Mouse (Mus musculus) embryonic fibroblast, embryonic 13.5 days (primary cell): ENCODE results near the gene 4933414I15Rik. TPM values are rescaled to one million over a fixed set of nuclear protein-coding genes. Genes with fewer than 3 reads are reported as not detected.

ENCODE experiments used
- H3K27ac ChIP-seq: 2 replicates; pipeline ENCODE4 v1.5.1; 2012; ENCODE audit warnings: low read length, control low read depth, inconsistent platforms; ENCODE audit not compliant: insufficient read depth
- H3K4me1 ChIP-seq: 2 replicates; pipeline ENCODE4 v1.6.1; 2011; ENCODE audit warnings: low read length; ENCODE audit not compliant: control insufficient read depth, insufficient read depth
- H3K4me3 ChIP-seq: 2 replicates; pipeline ENCODE4 v1.5.1; 2011; ENCODE audit warnings: mild to moderate bottlenecking, control low read depth, low read length; ENCODE audit not compliant: insufficient read depth
- CTCF ChIP-seq: IDR thresholded peaks from 2 replicates; pipeline ENCODE4 v1.5.1; 2011; ENCODE audit warnings: mild to moderate bottlenecking, control low read depth, low read length, moderate library complexity, borderline replicate concordance; ENCODE audit not compliant: insufficient read depth
- POLR2A ChIP-seq: IDR thresholded peaks from 2 replicates; pipeline ENCODE4 v1.6.1; 2011; ENCODE audit warnings: low read depth, mild to moderate bottlenecking, control low read depth, low read length, moderate library complexity
- polyA plus RNA-seq: library from polyadenylated mRNA; stranded (reverse); fragments of >200 nt; gene quantifications from 2 replicates; pipeline ENCODE4 v1.2.4, GENCODE M21; 2011; ENCODE audit warnings: low read depth; ENCODE audit not compliant: missing spikeins, insufficient read length

4933414I15Rik gene
- polyA plus RNA-seq = not detected in 2 replicates

GRCm38 (mm10) chr11:50943506-50943905, at the start of gene 4933414I15Rik:
TSS of gene 4933414I15Rik (minus strand) at chr11:50943765.
- H3K4me3 ChIP-seq = no peak within 1 kb of the TSS
- TF ChIP-seq CTCF = no peak
- no peak for TF ChIP-seq POLR2A
- H3K27ac ChIP-seq = no peak within 1 kb of the TSS
- no peaks in the 10 kb centered on the region for H3K4me1 ChIP-seq

DNA sequence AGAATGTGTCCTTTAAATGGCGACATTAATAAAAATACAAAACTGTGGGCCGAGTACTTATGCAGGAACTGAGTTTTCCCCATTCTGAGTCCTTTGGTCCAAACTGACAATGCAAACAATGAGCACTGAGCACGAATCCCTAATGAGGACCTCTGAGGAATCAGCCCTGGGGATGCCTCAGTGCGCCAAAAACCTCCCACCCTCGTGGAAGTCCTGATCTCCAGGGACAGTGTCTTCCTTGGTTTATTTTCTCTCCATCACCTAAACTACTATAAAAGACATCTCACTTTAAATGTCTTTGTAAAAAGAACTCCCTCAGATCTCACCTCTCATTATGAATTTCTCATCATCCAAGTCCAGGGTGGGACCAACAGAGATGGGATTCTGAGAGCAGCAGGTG, 38.1 kb upstream of the 4933414I15Rik start, which contains the start of gene Olfr1377:
Olfr1377 (plus strand) TSS at position 301 of the 400 bp plus-strand sequence.
- TF ChIP-seq CTCF = no peak
- TF ChIP-seq POLR2A = no peak
- Histone ChIP-seq H3K4me1 (no peaks in the 10 kb centered on the region), H3K4me3 (no peak within 1 kb of the TSS), H3K27ac (no peak within 1 kb of the TSS)

DNA sequence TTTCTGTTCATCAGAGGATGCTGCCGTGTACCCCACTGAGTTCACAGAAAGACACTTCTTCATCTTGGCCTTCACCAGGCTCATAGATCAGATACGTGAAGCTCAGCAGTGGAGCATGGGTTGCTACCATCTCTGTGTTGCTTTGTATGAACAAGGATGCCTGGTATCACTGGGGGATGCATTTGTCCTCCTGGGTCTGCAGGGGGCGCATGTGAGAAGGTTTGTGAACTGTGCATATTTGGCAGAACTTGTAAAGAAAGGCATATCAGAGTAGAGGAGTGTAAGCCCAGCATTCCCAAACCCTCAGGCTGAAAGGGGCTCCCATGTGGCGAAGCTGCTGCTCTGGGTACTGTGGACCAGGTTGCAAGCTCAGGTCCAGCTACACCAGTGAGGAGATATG, 33.7 kb upstream of the 4933414I15Rik start:
- no peaks in the 10 kb centered on the region for H3K4me1 ChIP-seq
- TF ChIP-seq POLR2A (no peak), CTCF (no peak)
- no peak overlapping the region for H3K4me3 ChIP-seq
- H3K27ac ChIP-seq = no peak overlapping the region

DNA sequence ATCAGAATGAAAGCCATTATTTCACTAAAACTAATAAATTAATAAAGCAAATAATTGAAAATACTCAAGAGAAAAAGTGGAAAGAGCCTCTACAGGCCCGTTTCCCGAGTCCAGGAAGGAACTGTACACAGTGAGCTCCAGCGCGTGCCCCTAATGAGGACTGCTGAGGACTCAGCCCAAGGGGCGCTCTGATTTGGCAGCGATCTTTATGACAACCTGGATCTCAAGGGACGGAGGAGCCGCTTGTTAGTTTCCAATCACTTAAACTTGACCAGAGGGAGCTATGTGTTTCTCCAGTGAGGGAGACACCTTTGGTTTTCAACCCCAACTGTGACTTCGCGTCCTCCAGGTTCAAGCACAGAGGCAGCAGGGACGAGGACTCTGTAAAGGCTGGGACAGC, 22.7 kb upstream of the 4933414I15Rik start, which contains the start of gene Olfr1378:
Olfr1378 (plus strand) TSS at position 301 of the 400 bp plus-strand sequence.
- no peak within 1 kb of the TSS for H3K27ac ChIP-seq
- no peak within 1 kb of the TSS for H3K4me3 ChIP-seq
- TF ChIP-seq CTCF (no peak), POLR2A (no peak)
- H3K4me1 ChIP-seq = no peaks in the 10 kb centered on the region

DNA sequence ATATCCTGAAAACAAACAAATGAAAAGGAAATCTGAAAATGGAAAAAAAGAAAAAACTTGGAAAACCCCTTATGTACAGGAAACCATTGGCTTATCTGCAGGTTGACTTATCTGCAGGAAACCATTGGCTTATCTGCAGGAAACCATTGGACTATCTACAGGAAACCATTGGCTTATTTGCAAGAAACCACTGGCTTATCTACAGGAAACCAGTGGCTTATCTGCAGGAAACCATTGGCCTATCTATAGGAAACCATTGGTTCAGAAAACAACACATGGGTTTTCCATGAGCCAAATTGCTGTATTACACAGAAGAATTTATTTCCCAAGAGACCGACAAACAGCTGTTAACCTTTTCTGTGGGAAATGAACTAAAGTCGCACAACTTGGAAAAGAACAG, 21.3 kb upstream of the 4933414I15Rik start:
- Histone ChIP-seq H3K4me1 (no peaks in the 10 kb centered on the region), H3K4me3 (no peak overlapping the region), H3K27ac (no peak overlapping the region)
- TF ChIP-seq CTCF = no peak
- TF ChIP-seq POLR2A = no peak

DNA sequence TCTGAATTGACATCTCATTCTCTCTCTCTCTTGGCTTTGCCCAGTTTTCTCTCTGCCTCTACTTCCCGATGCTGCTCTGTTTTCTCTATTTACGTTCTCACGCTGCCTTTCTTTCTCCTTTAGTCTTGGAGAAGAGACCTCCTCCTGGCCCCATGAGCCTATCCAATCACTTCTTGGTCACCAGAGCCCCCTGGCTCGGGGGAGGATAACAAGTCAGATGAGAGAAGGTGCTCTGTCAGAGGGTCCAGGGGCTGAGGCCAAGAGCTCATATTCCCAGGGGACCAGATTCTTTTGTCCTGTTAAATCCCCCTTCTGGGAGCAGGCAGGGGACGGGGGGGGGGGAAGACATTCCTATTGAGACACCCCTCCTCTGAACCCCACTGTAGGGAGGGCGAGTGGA, 10.1 kb upstream of the 4933414I15Rik start, which contains the start of gene Prop1:
Prop1 (minus strand) TSS at position 101 of the 400 bp plus-strand sequence.
- TF ChIP-seq POLR2A (no peak), CTCF (no peak)
- Histone ChIP-seq H3K4me3 (no peak within 1 kb of the TSS), H3K27ac (no peak within 1 kb of the TSS), H3K4me1 (no peaks in the 10 kb centered on the region)

DNA sequence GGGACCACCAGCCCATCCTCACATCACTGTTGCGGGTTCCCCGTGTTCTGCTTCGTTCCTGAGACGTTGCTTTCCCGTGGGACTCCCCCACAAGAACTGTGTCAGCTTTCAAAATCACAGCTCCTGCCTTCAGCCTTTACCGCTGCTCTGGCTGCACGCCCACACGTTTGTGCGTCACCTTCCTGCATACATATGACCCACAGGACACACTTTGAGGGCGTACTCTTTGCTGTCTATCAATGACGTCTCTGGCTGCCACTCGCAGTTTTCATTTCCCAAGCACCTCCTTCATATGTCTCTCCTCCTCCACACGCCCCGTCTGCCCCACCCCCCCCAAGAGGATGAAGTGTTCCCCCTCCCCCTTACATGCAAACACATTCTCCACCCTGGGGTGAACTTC, 8.7 kb upstream of the 4933414I15Rik start:
- Histone ChIP-seq H3K4me3 (no peak overlapping the region), H3K27ac (no peak overlapping the region), H3K4me1 (no peaks in the 10 kb centered on the region)
- TF ChIP-seq CTCF (no peak), POLR2A (no peak)

GRCm38 (mm10) chr11:50942386-50942785, 1.2 kb downstream of the 4933414I15Rik start:
- TF ChIP-seq POLR2A (no peak), CTCF (no peak)
- no peak overlapping the region for H3K4me3 ChIP-seq
- H3K4me1 ChIP-seq = no peaks in the 10 kb centered on the region
- no peak overlapping the region for H3K27ac ChIP-seq

DNA sequence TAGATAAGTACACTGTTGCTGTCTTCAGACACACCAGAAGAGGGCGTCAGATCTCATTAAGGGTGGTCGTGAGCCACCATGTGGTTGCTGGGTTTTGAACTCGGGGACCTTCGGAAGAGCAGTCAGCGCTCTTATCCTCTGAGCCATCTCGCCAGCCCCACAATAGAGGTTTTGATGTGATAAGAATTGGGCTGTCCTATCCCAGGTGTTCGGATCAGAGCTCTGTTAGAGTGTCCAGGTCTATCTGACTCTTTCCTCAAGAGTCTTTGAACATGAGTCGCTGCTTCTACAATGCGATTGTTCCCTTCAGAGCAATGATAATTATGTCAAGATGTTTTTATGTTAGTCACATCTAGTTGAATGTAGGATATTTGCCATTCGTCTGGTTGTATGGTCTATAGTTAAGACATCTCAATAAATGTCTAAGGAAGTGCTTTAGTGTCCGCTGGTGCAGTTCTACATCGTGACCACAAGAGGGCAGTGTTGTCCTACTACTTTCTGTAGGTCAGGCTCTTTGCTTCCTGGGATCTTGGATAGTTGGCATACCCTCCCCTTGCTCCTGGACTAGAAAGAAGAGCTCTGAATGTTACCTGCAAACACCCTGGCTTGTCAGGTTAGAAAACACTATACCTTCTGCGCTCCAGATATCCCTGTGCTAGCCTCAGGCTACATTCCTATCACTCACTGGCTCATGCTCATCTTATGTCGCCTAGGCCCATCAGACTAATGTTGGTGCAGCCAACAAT, 3.8 kb downstream of the 4933414I15Rik start:
- peak; percentile 48; the same call in 1 of the 2 replicates for TF ChIP-seq CTCF
- no peak for TF ChIP-seq POLR2A
- Histone ChIP-seq H3K4me1 (no peaks in the 10 kb centered on the region), H3K27ac (no peak overlapping the region), H3K4me3 (no peak overlapping the region)

DNA sequence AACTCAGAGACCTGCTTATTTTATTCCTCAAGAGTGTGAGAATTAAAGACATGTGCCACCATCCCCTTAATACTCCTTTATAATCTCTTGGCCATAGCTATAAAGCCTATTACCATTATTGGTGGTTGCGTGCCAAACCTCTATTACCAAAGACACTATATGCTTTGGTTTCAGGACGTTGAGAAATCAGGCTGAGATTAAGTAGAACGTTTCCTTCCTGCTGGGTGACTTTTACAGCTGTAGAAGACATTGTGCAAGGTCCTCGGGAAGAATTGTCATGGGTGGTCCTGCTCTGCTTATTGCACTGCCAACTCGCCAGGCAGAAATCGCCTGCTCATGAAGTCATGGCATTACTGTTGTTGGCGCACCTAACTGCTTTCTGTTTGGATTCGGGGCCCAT, 5.1 kb downstream of the 4933414I15Rik start:
- TF ChIP-seq CTCF = no peak
- TF ChIP-seq POLR2A = no peak
- H3K4me1 ChIP-seq = no peaks in the 10 kb centered on the region
- no peak overlapping the region for H3K4me3 ChIP-seq
- no peak overlapping the region for H3K27ac ChIP-seq
